Mouse (Mus musculus) adrenal gland, postnatal 14 days (tissue): ENCODE measurements at regions not wholly inside any gene's neighbourhood (a gene's known extent, or its start where the extent isn't known, plus 50 kb on each side); places are given as distances from the start of the nearest gene placed in this dataset.
"Not testable (repeated sequence)": the region's sequence is repeated elsewhere in the genome, so short reads cannot be mapped to it uniquely, and the experiment has no call there.

Source experiments
- DNase-seq: peaks from one replicate; pipeline ENCODE4 v3.0.0; 2021; ENCODE audit warnings: mixed read lengths

GRCm38 (mm10) chr12:20802027-20802426 is 188.2 kb upstream of the Asap2 start:
- not testable (repeated sequence) for DNase-seq

GRCm38 (mm10) chr12:20805466-20805865 is 184.8 kb upstream of the Asap2 start:
- not testable (repeated sequence) for DNase-seq

- DNase-seq = no peak
These were observed 183.6 kb upstream of the Asap2 start for GRCm38 (mm10) chr12:20806681-20807080.

GRCm38 (mm10) chr12:20813836-20814235 is 176.4 kb upstream of the Asap2 start:
- DNase-seq = not testable (repeated sequence)

- not testable (repeated sequence) for DNase-seq
These were observed 175.1 kb upstream of the Asap2 start for GRCm38 (mm10) chr12:20815121-20815520.

- peak; percentile 88 for DNase-seq
These were observed 174.7 kb upstream of the Asap2 start for GRCm38 (mm10) chr12:20815599-20815998.

GRCm38 (mm10) chr12:20843661-20844320 is 146.5 kb upstream of the Asap2 start:
- DNase-seq = not testable (repeated sequence)

GRCm38 (mm10) chr12:20844873-20845272 is 145.4 kb upstream of the Asap2 start:
- DNase-seq = peak; percentile 49

- no peak for DNase-seq
These were observed 145.0 kb upstream of the Asap2 start for GRCm38 (mm10) chr12:20845297-20845696.

GRCm38 (mm10) chr12:20884104-20884503 is 106.2 kb upstream of the Asap2 start:
- DNase-seq = not testable (repeated sequence)

GRCm38 (mm10) chr12:20920653-20921397 is 69.4 kb upstream of the Asap2 start:
- peak; percentile 80 for DNase-seq

- DNase-seq = not testable (repeated sequence)
These were observed 68.7 kb upstream of the Asap2 start for GRCm38 (mm10) chr12:20921398-20922023.

- DNase-seq = peak; percentile 48
These were observed 61.3 kb upstream of the Asap2 start for GRCm38 (mm10) chr12:20928966-20929365.
